Mouse (Mus musculus) heart, postnatal 0 days (tissue): ENCODE measurements at regions not wholly inside any gene's neighbourhood (a gene's known extent, or its start where the extent isn't known, plus 50 kb on each side); places are given as distances from the start of the nearest gene placed in this dataset.

ENCODE experiments used
- CTCF ChIP-seq: IDR thresholded peaks from 2 replicates; pipeline ENCODE4 v1.5.1; 2016; ENCODE audit warnings: antibody characterized with exemption, control low read depth, low read depth
- EP300 ChIP-seq: IDR thresholded peaks from 2 replicates; pipeline ENCODE4 v1.6.1; 2016; ENCODE audit warnings: antibody characterized with exemption, low read depth

DNA sequence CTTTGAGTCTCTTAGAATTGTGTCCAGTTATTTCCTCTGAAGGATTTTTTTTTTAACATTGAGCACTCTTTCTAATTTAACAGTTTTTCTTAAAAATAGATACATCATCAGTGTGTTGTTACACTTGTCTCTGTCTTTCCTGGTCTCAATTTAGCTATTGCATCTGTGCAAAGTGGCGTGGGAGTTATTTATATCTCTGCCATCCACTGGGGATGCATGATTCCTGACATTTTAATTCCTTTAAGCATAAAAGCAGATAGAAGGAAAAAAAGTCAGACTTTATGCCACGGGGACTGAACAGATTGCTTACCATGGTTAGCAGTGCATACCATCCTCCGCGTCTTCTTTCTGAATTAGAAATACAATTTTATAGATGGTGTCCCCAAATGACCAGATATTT lies 94.6 kb upstream of the 1810046K07Rik start:
- TF ChIP-seq CTCF: no peak
- no peak for TF ChIP-seq EP300
